ENCODE assay signal across 16 mouse cellular contexts in genomic region chr15:31960301-31960700, GRCm38 (mm10).
A peak's percentile ranks its signal among the peaks of the same experiment; 100 is the strongest.
DNase-seq lines count a peak whose midpoint lies in the region.
"Had no signal": no experiment of that assay in that cellular context is flagged by ENCODE, and none has a peak within 500 bp of the region (broad histone marks: within the 10 kb centered on the region; RNA-seq: fewer than 3 reads in every experiment).

No protein-coding gene starts in this region.

- peak; percentile 50 to 61 for DNase-seq in cerebellum, postnatal 10 days
- no peak for DNase-seq in cerebellum, adult 8-10 months
- DNase-seq in heart, adult 11 months = peak; percentile 68
- no peak for DNase-seq in heart, postnatal 25 days (ENCODE audit: low spot score)
- peak; percentile 57 for DNase-seq in left cerebral cortex, postnatal 4 days
- no peak for DNase-seq in left cerebral cortex, adult 11 months (ENCODE audit: low spot score)
- DNase-seq: adrenal gland, postnatal 10 days; adrenal gland, postnatal 36 days; B cell, adult 2 months; cerebellum, adult 11 months; cerebellum, adult 9-11 months; gastrocnemius, postnatal 25 days; heart, adult 2 months; heart, postnatal 14 days; kidney, adult 11 months; kidney, adult 8-10 months had no signal

- intact Hi-C loops in heart, postnatal 25 days (cut with DNase I) = no loop called here
- intact Hi-C loops in left cerebral cortex, postnatal 4 days (cut with DNase I) = no loop called here

Comparison
In these comparisons a context has a peak if more than half of its experiments do, and no peak if none do; other contexts are left out.
1. DNase-seq: peak in cerebellum, postnatal 10 days (2 of 2), heart, adult 11 months (single experiment) and left cerebral cortex, postnatal 4 days (single experiment); none in cerebellum, adult 8-10 months (single experiment), heart, postnatal 25 days (single experiment) and left cerebral cortex, adult 11 months (single experiment).